Mouse (Mus musculus) B cell, adult 2 months (primary cell): ENCODE measurements at regions not wholly inside any gene's neighbourhood (a gene's known extent, or its start where the extent isn't known, plus 50 kb on each side); places are given as distances from the start of the nearest gene placed in this dataset.
A peak's percentile ranks its signal among the peaks of the same experiment; 100 is the strongest.

Source experiments
- DNase-seq, 2 experiments: peaks; one replicate each; pipeline ENCODE4 v3.0.0; 2022

- DNase-seq: no peak
Measured at GRCm38 (mm10) chr12:35429473-35429872, 105.4 kb downstream of the Ahr start.

- no peak for DNase-seq
Measured at GRCm38 (mm10) chr12:35419206-35419605, 115.6 kb downstream of the Ahr start.

- no peak for DNase-seq
Measured at GRCm38 (mm10) chr12:35417943-35418342, 116.9 kb downstream of the Ahr start.

GRCm38 (mm10) chr12:35416583-35416982 lies 118.3 kb downstream of the Ahr start:
- DNase-seq: no peak

- no peak for DNase-seq
Measured at GRCm38 (mm10) chr12:35412715-35413114, 122.1 kb downstream of the Ahr start.

GRCm38 (mm10) chr12:35408461-35408860 lies 126.4 kb downstream of the Ahr start:
- no peak for DNase-seq

GRCm38 (mm10) chr12:35408044-35408443 lies 126.8 kb downstream of the Ahr start:
- no peak for DNase-seq

GRCm38 (mm10) chr12:35401853-35402252 lies 133.0 kb downstream of the Ahr start:
- DNase-seq: no peak

- no peak for DNase-seq
Measured at GRCm38 (mm10) chr12:35401219-35401618, 133.6 kb downstream of the Ahr start.

GRCm38 (mm10) chr12:35395211-35395610 lies 139.6 kb downstream of the Ahr start:
- DNase-seq: no peak

GRCm38 (mm10) chr12:35392111-35392510 lies 142.7 kb downstream of the Ahr start:
- no peak for DNase-seq

- no peak for DNase-seq
Measured at GRCm38 (mm10) chr12:35390266-35390665, 144.6 kb downstream of the Ahr start.

GRCm38 (mm10) chr12:35389839-35390238 lies 145.0 kb downstream of the Ahr start:
- no peak for DNase-seq

- no peak for DNase-seq
Measured at GRCm38 (mm10) chr12:35384211-35384610, 150.6 kb downstream of the Ahr start.

- no peak for DNase-seq
Measured at GRCm38 (mm10) chr12:35377266-35377665, 157.6 kb downstream of the Ahr start.

- DNase-seq: no peak
Measured at GRCm38 (mm10) chr12:35376365-35376764, 158.5 kb downstream of the Ahr start.

GRCm38 (mm10) chr12:35357901-35358300 lies 176.9 kb downstream of the Ahr start:
- DNase-seq: no peak

- no peak for DNase-seq
Measured at GRCm38 (mm10) chr12:35338191-35338954, 196.5 kb downstream of the Ahr start.

- no peak for DNase-seq
Measured at GRCm38 (mm10) chr12:35336314-35336713, 198.5 kb downstream of the Ahr start.

GRCm38 (mm10) chr12:35334344-35335075 lies 200.3 kb downstream of the Ahr start:
- DNase-seq: no peak

GRCm38 (mm10) chr12:35331303-35331702 lies 203.5 kb downstream of the Ahr start:
- DNase-seq: peak; percentile 65 to 66

- no peak for DNase-seq
Measured at GRCm38 (mm10) chr12:35329699-35330098, 205.1 kb downstream of the Ahr start.

GRCm38 (mm10) chr12:35319571-35319970 lies 215.3 kb downstream of the Ahr start:
- DNase-seq: no peak

GRCm38 (mm10) chr12:35317046-35317445 lies 217.8 kb downstream of the Ahr start:
- DNase-seq: no peak
